ENCODE assay signal across 7 mouse cellular contexts in the genomic region with DNA sequence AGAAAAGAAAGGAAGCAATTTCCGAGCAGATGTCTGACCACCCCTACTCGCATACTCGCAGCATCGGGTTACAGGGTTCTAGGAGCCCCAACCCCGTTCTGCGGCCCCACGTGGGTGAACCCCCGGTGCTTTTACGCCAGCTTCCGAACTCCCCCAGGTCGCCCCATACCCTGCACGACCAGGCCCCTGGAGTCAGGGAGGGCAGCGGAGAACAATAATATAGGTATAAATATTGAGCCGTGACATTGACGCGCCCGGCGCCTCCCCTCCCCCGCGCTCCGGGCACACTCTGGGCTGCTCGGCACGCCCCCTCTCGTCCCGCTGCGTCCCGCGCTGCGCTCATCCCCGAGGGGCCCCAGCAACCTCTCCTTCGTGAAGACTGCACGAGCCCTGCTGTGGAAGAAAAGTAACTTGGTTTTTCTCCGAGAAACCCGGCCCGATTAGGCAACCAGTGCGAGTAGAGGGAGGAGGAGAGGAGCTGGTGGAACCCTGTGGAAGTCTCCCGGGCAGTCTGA. TPM values are rescaled to one million over a fixed set of nuclear protein-coding genes. Genes with fewer than 3 reads are reported as not detected.
DNase-seq lines count a peak whose midpoint lies in the region; ATAC-seq and TF ChIP-seq lines count a peak whose summit lies in the region.

No protein-coding gene starts in this region.

- TF ChIP-seq CTCF in hindbrain, postnatal 0 days (IDR thresholded peaks at IDR 0.05; ENCODE audit: low read depth): no peak

- ATAC-seq in hindbrain, postnatal 0 days: peak; percentile 55
- peak; percentile 40 for ATAC-seq in megakaryocyte-erythroid progenitor cell, adult 5-6 weeks (replicated peaks; ENCODE audit: low FRiP score, low TSS enrichment, poor library complexity, severe bottlenecking)

- intact Hi-C loops in left cerebral cortex, postnatal 36 days (cut with DNase I): loop anchor here (2.0 to 5.0 kb wide), 2 partner anchors 39 to 171 kb away; no protein-coding TSS in a partner anchor

- H3K27me3 ChIP-seq in hindbrain, postnatal 0 days (ENCODE audit: insufficient read depth, low read length): no peaks in the 10 kb centered on the region

- peak overlapping the region; percentile 62 for H3K4me3 ChIP-seq in hindbrain, postnatal 0 days (ENCODE audit: low read length)

- H3K4me1 ChIP-seq in hindbrain, postnatal 0 days (ENCODE audit: insufficient read depth, low read length): no peaks in the 10 kb centered on the region

- 1% methylated on average over 36 of the region's 37 CpGs for WGBS in hindbrain, postnatal 0 days

- no peaks in the 10 kb centered on the region for H3K36me3 ChIP-seq in hindbrain, postnatal 0 days (ENCODE audit: insufficient read depth, low read length)

- peak overlapping the region; percentile 70; the same call in 1 of the 2 replicates for H3K27ac ChIP-seq in hindbrain, postnatal 0 days

- no peaks in the 10 kb centered on the region for H3K9me3 ChIP-seq in hindbrain, postnatal 0 days (ENCODE audit: low read length)

- peak overlapping the region; percentile 90 for H3K4me2 ChIP-seq in hindbrain, postnatal 0 days (ENCODE audit: low read depth, low read length)

- H3K9ac ChIP-seq in hindbrain, postnatal 0 days (replicated peaks; ENCODE audit: low read length): peak overlapping the region; percentile 43; the same call in 1 of the 2 replicates

- DNase-seq in ZHBTc4 (ENCODE audit: low read depth, low spot score): peak; percentile 81
- DNase-seq in cerebellum, postnatal 4 days (ENCODE audit: low spot score in 2 of 2): peak; percentile 21 to 40
- DNase-seq in gastrocnemius, postnatal 10 days: peak; percentile 46
- peak; percentile 36 for DNase-seq in hindbrain, postnatal 0 days (ENCODE audit: low spot score)
- DNase-seq in left cerebral cortex, postnatal 36 days (ENCODE audit: low spot score in 2 of 2): peak; percentile 52 to 64
- DNase-seq in right cerebral cortex, postnatal 36 days (ENCODE audit: low spot score in 2 of 2): peak; percentile 3 to 8

RNA-seq across cellular contexts. Expression of a gene that starts 2.3 kb away (rescaled TPM):
- total RNA-seq in gastrocnemius, postnatal 10 days (2021): 1 to 10 TPM; 6.9 to 9.6 TPM
- total RNA-seq in hindbrain, postnatal 0 days (2014; rRNA removed): 16.5 and 21.9 TPM in 2 replicates
- polyA plus RNA-seq in hindbrain, postnatal 0 days (2015; fragmentation: Nextera tagmentation; extraction: Ambion mirVana): 12.2 and 12.8 TPM in 2 replicates
- total RNA-seq in left cerebral cortex, postnatal 36 days (2021): 1 to 10 TPM; 2.1 to 4.0 TPM
- 200 and 232 TPM in 2 replicates for total RNA-seq in megakaryocyte-erythroid progenitor cell, adult 5-6 weeks (2014; fragmentation: Nextera tagmentation)
- total RNA-seq in megakaryocyte-erythroid progenitor cell, adult 5-6 weeks (2017): 179 and 188 TPM in 2 replicates

Comparison
In these comparisons a context has a peak if more than half of its experiments do, and no peak if none do; other contexts are left out.
1. Peak in every context shown above with its lines: DNase-seq, ATAC-seq, H3K4me3 ChIP-seq and H3K27ac ChIP-seq.
2. DNase-seq: peak in every context shown above with its lines; median percentile 81 in ZHBTc4; 58 in left cerebral cortex, postnatal 36 days; 46 in gastrocnemius, postnatal 10 days; 36 in hindbrain, postnatal 0 days; 30 in cerebellum, postnatal 4 days; 6 in right cerebral cortex, postnatal 36 days.